Mouse (Mus musculus) adrenal gland, postnatal 14 days (tissue): ENCODE data around the gene Swsap1. TPM values are rescaled to one million over a fixed set of nuclear protein-coding genes. Genes with fewer than 3 reads are reported as not detected.

Source experiments
- DNase-seq: peaks from one replicate; pipeline ENCODE4 v3.0.0; 2021; ENCODE audit warnings: mixed read lengths
- total RNA-seq: library from RNA; stranded (reverse); gene quantifications from 2 replicates; pipeline ENCODE4 v1.2.3, GENCODE M21; 2021

The Swsap1 gene
- total RNA-seq, 1 experiment from 2014 or later = 13.1 TPM

- DNase-seq = peak; percentile 71
Measured at GRCm38 (mm10) chr9:21962416-21963059, 7.0 kb downstream of the Swsap1 start.

- peak; percentile 71 for DNase-seq
Measured at GRCm38 (mm10) chr9:21963417-21963816, 7.9 kb downstream of the Swsap1 start, which contains the start of gene Epor. TSS of gene Epor (minus strand) at chr9:21963506.

GRCm38 (mm10) chr9:21968883-21969282 is 13.3 kb downstream of the Swsap1 start:
- DNase-seq = no peak

- no peak for DNase-seq
Measured at GRCm38 (mm10) chr9:21969304-21969703, 13.7 kb downstream of the Swsap1 start.

- no peak for DNase-seq
Measured at GRCm38 (mm10) chr9:21976626-21977175, 21.1 kb downstream of the Swsap1 start.

GRCm38 (mm10) chr9:21977331-21977730 is 21.8 kb downstream of the Swsap1 start:
- no peak for DNase-seq

GRCm38 (mm10) chr9:21977972-21978371 is 22.4 kb downstream of the Swsap1 start:
- peak; percentile 66 for DNase-seq

GRCm38 (mm10) chr9:21978398-21979128 is 23.0 kb downstream of the Swsap1 start:
- no peak for DNase-seq

GRCm38 (mm10) chr9:21983911-21984310 is 28.4 kb downstream of the Swsap1 start:
- no peak for DNase-seq

GRCm38 (mm10) chr9:21987592-21988342 is 32.2 kb downstream of the Swsap1 start:
- DNase-seq = peak; percentile 66

GRCm38 (mm10) chr9:21988421-21989101 is 33.0 kb downstream of the Swsap1 start:
- DNase-seq = peak; percentile 43

- peak; percentile 87 for DNase-seq
Measured at GRCm38 (mm10) chr9:21989230-21990110, 33.9 kb downstream of the Swsap1 start, which contains the start of gene Rgl3. TSS of gene Rgl3 (minus strand) at chr9:21989446.

- no peak for DNase-seq
Measured at GRCm38 (mm10) chr9:21992227-21992626, 36.7 kb downstream of the Swsap1 start.

- DNase-seq = no peak
Measured at GRCm38 (mm10) chr9:21996178-21996867, 40.8 kb downstream of the Swsap1 start.

GRCm38 (mm10) chr9:22000296-22000695 is 44.7 kb downstream of the Swsap1 start:
- DNase-seq = peak; percentile 58

- no peak for DNase-seq
Measured at GRCm38 (mm10) chr9:22001633-22002032, 46.1 kb downstream of the Swsap1 start.

- DNase-seq = peak; percentile 99
Measured at GRCm38 (mm10) chr9:22002194-22003162, 46.9 kb downstream of the Swsap1 start, which contains the start of the genes Ccdc151 and Prkcsh. TSS of gene Ccdc151 (minus strand) at chr9:22002634. TSS of gene Prkcsh (plus strand) at chr9:22002806.

GRCm38 (mm10) chr9:22003163-22003554 is 47.6 kb downstream of the Swsap1 start:
- DNase-seq = peak; percentile 59

GRCm38 (mm10) chr9:22004546-22004945 is 49.0 kb downstream of the Swsap1 start:
- no peak for DNase-seq
